Mouse (Mus musculus) urinary bladder, postnatal 36 days (tissue): ENCODE results near the gene Zfp711.
A peak's percentile ranks its signal among the peaks of the same experiment; 100 is the strongest.

Source experiments
- DNase-seq, 2 experiments: peaks; one replicate each; pipeline ENCODE4 v3.0.0; 2022; ENCODE audit warnings: low spot score in 2 of 2, mixed read lengths in 1 of 2

Zfp711 gene

DNA sequence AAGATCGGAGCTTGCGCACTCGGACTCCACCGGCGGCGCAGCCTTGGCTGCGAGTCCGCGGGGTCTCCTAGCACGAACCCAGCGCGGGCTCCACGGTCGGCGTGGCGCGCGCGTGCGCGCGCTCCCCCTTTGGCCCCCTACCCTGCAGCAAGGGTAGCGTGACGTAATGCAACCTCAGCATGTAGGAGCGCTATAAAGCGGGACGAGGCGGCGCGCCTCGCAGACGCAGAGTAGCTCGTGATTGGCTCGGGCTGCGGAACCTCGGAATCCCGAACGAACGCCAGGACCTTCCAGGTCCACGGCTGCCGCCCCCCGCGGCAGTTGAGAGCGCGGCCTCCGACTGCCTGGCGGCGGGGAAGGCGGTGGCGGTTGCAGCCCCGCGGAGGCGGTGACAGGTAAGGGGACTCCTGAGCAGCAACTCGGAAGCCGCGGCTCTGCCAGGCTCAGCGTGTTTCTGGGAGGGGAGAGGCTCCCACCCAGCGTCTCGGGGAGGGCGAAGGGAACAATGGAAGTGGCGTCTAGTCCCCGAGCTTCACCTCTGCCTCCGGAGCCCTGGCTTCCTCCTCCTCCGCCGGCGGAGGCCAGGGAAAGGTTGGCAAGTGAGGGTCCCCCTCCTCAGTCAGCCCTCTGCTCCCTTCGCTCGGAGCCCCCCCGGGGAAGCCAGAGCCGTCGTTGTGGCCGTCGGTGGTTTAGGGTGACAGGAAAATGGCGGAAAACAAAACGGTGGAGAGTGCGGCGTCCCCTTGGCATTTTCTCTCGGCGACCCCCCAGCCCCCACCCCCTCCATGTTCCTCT is at the start of gene Zfp711:
Zfp711 (plus strand) TSS at position 16 of the 795 bp plus-strand sequence.
- peak; percentile 4 to 5 for DNase-seq

DNA sequence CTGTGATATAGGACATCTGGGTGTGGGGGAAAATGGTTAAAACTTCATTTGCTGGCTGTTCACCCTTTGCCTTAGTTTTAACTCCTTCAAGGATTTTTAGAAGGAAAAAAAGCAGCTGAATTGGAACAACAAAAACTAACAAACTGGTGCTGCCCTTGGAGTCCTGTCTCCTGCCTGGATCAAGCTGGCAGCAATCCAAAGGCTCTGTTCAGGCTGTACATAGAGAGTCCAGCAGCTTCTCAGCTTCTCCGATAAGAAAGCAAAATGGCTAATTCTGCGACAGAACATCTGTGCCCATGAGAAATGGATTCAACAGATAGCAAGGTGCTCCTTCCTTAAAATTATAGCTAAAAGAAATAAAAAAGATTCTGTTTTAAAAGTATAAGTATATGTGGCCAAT is 32.6 kb upstream of the Zfp711 start:
- no peak for DNase-seq

DNA sequence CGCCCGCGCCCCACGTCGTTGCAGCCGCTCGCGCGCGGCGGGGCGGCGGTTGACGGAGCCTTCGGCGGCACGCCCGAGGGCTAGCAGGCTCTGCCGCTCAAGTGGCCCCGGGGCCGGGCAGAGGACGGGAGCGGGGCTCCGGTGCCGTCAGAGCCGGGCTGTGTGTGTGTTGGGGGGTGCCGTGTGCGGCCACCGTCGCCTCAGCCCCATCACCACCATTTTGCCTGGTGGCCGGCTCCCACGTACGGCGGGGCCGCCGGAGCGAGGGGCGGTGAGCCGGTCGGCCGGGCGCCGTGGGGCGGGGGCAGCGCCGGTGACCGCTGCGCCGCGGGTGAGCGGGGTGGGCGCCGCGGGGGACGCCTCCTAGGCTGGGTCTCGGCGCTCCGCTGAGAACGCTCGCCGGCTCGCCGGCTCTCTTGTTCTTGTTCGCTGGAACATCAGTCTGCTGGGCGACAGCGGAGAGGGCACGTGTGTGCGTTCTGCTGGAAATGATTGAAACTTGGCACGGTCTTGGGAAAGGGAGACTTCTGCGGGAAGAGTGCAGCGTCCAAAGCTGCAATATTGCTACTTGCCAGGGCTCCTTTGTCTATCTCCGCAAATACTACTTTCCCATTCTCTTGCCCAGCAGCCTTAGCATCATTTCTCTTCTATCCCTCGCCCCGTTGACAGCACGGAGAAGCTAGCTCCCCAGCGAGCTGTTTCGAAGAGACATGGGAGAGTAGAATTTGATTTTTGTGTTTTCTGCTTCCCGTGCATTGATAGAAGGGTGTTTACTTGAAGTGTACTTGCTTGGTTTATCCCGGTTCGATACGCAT is 1.2 kb downstream of the Zfp711 start:
- peak in 1 of 2 experiments; percentile 2 for DNase-seq

DNA sequence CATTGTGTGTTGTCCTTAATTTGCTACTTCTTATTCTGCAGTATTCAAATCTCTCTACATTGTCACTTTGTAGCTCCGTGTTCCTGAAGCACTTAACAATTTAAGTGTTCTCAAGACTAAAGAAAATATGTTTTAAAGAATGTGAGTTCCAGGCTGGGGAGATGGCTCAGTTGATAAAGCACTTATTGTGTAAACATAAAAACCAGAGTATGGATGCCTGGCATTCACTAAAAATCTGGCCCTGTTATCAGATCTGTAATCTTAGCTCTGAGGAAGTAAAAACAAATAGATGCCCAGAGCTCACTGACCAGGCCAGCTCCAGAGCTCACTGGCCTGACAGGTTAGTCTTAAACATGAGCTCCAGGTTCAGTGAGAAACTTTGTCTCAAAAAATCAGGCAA is 75.2 kb downstream of the Zfp711 start:
- DNase-seq = no peak

DNA sequence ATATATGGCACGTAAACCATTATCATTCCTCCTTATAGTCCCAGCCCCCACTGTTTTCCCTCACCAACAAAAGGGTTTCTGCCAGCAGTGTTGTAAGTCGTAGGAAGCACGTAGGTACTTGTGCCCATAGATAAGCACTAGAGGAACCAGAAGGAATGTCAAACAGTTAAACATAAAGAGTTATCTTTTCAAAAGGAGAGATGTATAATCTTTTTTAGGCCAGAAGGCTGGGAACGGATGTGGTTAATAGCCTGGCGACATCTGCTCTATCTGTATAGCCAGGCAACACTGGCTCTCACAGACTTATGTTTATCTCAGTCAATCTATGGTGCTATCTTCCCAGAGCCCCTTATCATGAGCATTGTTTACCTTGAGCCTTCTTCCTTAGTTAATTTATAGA is 80.3 kb downstream of the Zfp711 start:
- no peak for DNase-seq
